Mouse (Mus musculus): ENCODE results near the gene Hlcs. TPM values are rescaled to one million over a fixed set of nuclear protein-coding genes. Genes with fewer than 3 reads are reported as not detected.

Hlcs gene
- polyA plus RNA-seq, 1 experiment, result 7.8 TPM

- no peak for TF ChIP-seq POLR2A (IDR thresholded peaks at IDR 0.05; ENCODE audit: control insufficient read depth, extremely low read depth, insufficient read depth, low read length, poor library complexity)
- TF ChIP-seq CTCF (IDR thresholded peaks at IDR 0.05; ENCODE audit: borderline replicate concordance, control insufficient read depth, extremely low read depth, insufficient read depth, low read length, poor library complexity), result no peak
Observed at GRCm38 (mm10) chr16:94315215-94315614, 1.8 kb upstream of the Hlcs start.

GRCm38 (mm10) chr16:94314626-94315025 lies 1.3 kb upstream of the Hlcs start:
- no peak for DNase-seq
- no peak overlapping the region for H3K4me3 ChIP-seq (ENCODE audit: control insufficient read depth, insufficient read depth, low read length)
- H3K27ac ChIP-seq (ENCODE audit: control insufficient read depth, insufficient read depth, low read length), result no peak overlapping the region
- H3K27me3 ChIP-seq (ENCODE audit: control insufficient read depth, insufficient read depth, low read length), result no peaks in the 10 kb centered on the region; the same call in 1 of the 2 replicates
- peaks cover 2% of the 10 kb centered on the region for H3K4me1 ChIP-seq (replicated peaks; ENCODE audit: control insufficient read depth, insufficient read depth, low read length)
- no peaks in the 10 kb centered on the region for H3K36me3 ChIP-seq (ENCODE audit: control insufficient read depth, insufficient read depth, low read length)
- WGBS, result 99% methylated on average over 5 of the region's 5 CpGs
- TF ChIP-seq POLR2A (IDR thresholded peaks at IDR 0.05; ENCODE audit: control insufficient read depth, extremely low read depth, insufficient read depth, low read length, poor library complexity) (no peak), CTCF (IDR thresholded peaks at IDR 0.05; ENCODE audit: borderline replicate concordance, control insufficient read depth, extremely low read depth, insufficient read depth, low read length, poor library complexity) (no peak)

More at GRCm38 (mm10) chr16:94315215-94315614, 1.8 kb upstream of the Hlcs start:
- DNase-seq, result no peak
- Histone ChIP-seq H3K27ac (ENCODE audit: control insufficient read depth, insufficient read depth, low read length) (no peak overlapping the region), H3K27me3 (ENCODE audit: control insufficient read depth, insufficient read depth, low read length) (no peaks in the 10 kb centered on the region; the same call in 1 of the 2 replicates), H3K36me3 (ENCODE audit: control insufficient read depth, insufficient read depth, low read length) (no peaks in the 10 kb centered on the region), H3K4me1 (replicated peaks; ENCODE audit: control insufficient read depth, insufficient read depth, low read length) (peaks cover 2% of the 10 kb centered on the region), H3K4me3 (ENCODE audit: control insufficient read depth, insufficient read depth, low read length) (no peak overlapping the region)
- 67% methylated on average over 1 of the region's 1 CpGs for WGBS

DNA sequence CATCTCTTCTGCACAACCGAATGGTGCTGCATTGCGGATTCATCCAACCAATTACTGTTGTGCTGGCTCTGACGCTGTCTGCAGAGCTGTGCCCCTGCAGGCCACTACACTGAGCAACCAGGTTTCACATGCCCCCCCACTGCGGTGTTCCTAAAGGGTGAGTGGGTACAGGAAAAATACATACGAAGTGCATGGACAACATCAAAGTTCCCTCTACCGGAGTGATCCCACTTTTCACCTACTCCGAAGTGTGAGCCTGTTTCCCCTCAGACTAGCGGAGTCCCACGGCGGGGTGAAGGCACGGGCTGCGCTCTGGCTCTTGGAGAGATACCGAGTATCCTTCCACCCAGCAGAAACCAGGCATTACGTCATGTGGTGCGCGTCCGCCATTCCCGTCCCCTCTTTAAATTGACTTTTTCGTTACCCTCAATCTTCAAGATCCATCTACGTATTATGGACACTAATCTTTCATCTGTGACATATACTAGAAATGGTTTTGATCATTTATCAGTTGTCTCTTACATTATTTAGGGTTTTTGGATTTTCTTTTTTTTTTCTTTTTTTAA lies 625 bp downstream of the Hlcs start:
- TF ChIP-seq POLR2A (IDR thresholded peaks at IDR 0.05; ENCODE audit: control insufficient read depth, extremely low read depth, insufficient read depth, low read length, poor library complexity), result no peak
- TF ChIP-seq CTCF (IDR thresholded peaks at IDR 0.05; ENCODE audit: borderline replicate concordance, control insufficient read depth, extremely low read depth, insufficient read depth, low read length, poor library complexity), result no peak
- peak overlapping the region; percentile 69 for H3K4me3 ChIP-seq (ENCODE audit: control insufficient read depth, insufficient read depth, low read length)
- DNase-seq, result peak; percentile 77
- no peaks in the 10 kb centered on the region; the same call in 1 of the 2 replicates for H3K27me3 ChIP-seq (ENCODE audit: control insufficient read depth, insufficient read depth, low read length)
- peak overlapping the region; percentile 93 for H3K27ac ChIP-seq (ENCODE audit: control insufficient read depth, insufficient read depth, low read length)
- WGBS, result under 1% methylated on average over 20 of the region's 20 CpGs
- H3K36me3 ChIP-seq (ENCODE audit: control insufficient read depth, insufficient read depth, low read length), result no peaks in the 10 kb centered on the region
- peaks cover 2% of the 10 kb centered on the region for H3K4me1 ChIP-seq (replicated peaks; ENCODE audit: control insufficient read depth, insufficient read depth, low read length)

GRCm38 (mm10) chr16:94311931-94312330 lies 1.4 kb downstream of the Hlcs start:
- 90% methylated on average over 4 of the region's 4 CpGs for WGBS
- peaks cover 2% of the 10 kb centered on the region for H3K4me1 ChIP-seq (replicated peaks; ENCODE audit: control insufficient read depth, insufficient read depth, low read length)
- DNase-seq, result no peak
- TF ChIP-seq POLR2A (IDR thresholded peaks at IDR 0.05; ENCODE audit: control insufficient read depth, extremely low read depth, insufficient read depth, low read length, poor library complexity) (no peak), CTCF (IDR thresholded peaks at IDR 0.05; ENCODE audit: borderline replicate concordance, control insufficient read depth, extremely low read depth, insufficient read depth, low read length, poor library complexity) (no peak)
- no peaks in the 10 kb centered on the region; the same call in 1 of the 2 replicates for H3K27me3 ChIP-seq (ENCODE audit: control insufficient read depth, insufficient read depth, low read length)
- no peaks in the 10 kb centered on the region for H3K36me3 ChIP-seq (ENCODE audit: control insufficient read depth, insufficient read depth, low read length)
- no peak overlapping the region for H3K4me3 ChIP-seq (ENCODE audit: control insufficient read depth, insufficient read depth, low read length)
- H3K27ac ChIP-seq (ENCODE audit: control insufficient read depth, insufficient read depth, low read length), result no peak overlapping the region

DNA sequence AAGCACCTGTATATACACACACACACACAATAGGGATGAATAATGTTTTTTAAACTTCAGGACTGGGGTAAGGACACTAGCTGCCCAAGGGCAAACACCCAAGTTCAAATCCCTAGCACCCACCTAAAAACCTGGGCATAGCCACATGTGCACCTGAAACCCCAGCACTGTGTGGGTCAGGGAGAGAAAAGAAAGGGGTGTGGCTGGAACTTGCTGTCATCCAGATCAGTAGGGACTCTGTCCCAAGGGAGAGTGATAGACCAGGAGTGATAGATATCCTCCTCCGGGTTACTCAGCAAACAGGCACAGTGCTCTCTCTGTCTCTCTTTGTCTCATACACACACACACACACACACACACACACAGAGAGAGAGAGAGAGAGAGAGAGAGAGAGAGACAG lies 2.0 kb downstream of the Hlcs start:
- TF ChIP-seq POLR2A (IDR thresholded peaks at IDR 0.05; ENCODE audit: control insufficient read depth, extremely low read depth, insufficient read depth, low read length, poor library complexity) (no peak), CTCF (IDR thresholded peaks at IDR 0.05; ENCODE audit: borderline replicate concordance, control insufficient read depth, extremely low read depth, insufficient read depth, low read length, poor library complexity) (no peak)

GRCm38 (mm10) chr16:94309025-94309424 lies 4.3 kb downstream of the Hlcs start:
- no peak for TF ChIP-seq CTCF (IDR thresholded peaks at IDR 0.05; ENCODE audit: borderline replicate concordance, control insufficient read depth, extremely low read depth, insufficient read depth, low read length, poor library complexity)
- no peak for TF ChIP-seq POLR2A (IDR thresholded peaks at IDR 0.05; ENCODE audit: control insufficient read depth, extremely low read depth, insufficient read depth, low read length, poor library complexity)
- WGBS, result 98% methylated on average over 4 of the region's 4 CpGs
- Histone ChIP-seq H3K4me3 (ENCODE audit: control insufficient read depth, insufficient read depth, low read length) (no peak overlapping the region), H3K27ac (ENCODE audit: control insufficient read depth, insufficient read depth, low read length) (no peak overlapping the region), H3K4me1 (replicated peaks; ENCODE audit: control insufficient read depth, insufficient read depth, low read length) (peaks cover 2% of the 10 kb centered on the region), H3K27me3 (ENCODE audit: control insufficient read depth, insufficient read depth, low read length) (no peaks in the 10 kb centered on the region), H3K36me3 (ENCODE audit: control insufficient read depth, insufficient read depth, low read length) (no peaks in the 10 kb centered on the region)
- no peak for DNase-seq

More for the DNA sequence above, 2.0 kb downstream of the Hlcs start:
- WGBS, result 93% methylated on average over 1 of the region's 1 CpGs
- Histone ChIP-seq H3K4me3 (ENCODE audit: control insufficient read depth, insufficient read depth, low read length) (no peak overlapping the region), H3K27ac (ENCODE audit: control insufficient read depth, insufficient read depth, low read length) (no peak overlapping the region), H3K27me3 (ENCODE audit: control insufficient read depth, insufficient read depth, low read length) (no peaks in the 10 kb centered on the region; the same call in 1 of the 2 replicates), H3K4me1 (replicated peaks; ENCODE audit: control insufficient read depth, insufficient read depth, low read length) (peaks cover 2% of the 10 kb centered on the region), H3K36me3 (ENCODE audit: control insufficient read depth, insufficient read depth, low read length) (no peaks in the 10 kb centered on the region)
- no peak for DNase-seq

Measured in thymus, adult 2 months (tissue).